Mouse (Mus musculus) brain, embryonic 14.5 days (tissue): ENCODE data around the gene Elmo1.

Experiments used
- CTCF ChIP-seq: fragments of 200-500 bp; IDR thresholded peaks from 2 replicates; pipeline ENCODE4 v1.5.1; 2012; ENCODE audit warnings: inconsistent platforms, mild to moderate bottlenecking, moderate library complexity, borderline replicate concordance; ENCODE audit not compliant: insufficient read depth, insufficient read length; ENCODE audit errors: extremely low read depth
- POLR2A ChIP-seq: fragments of 200-500 bp; IDR thresholded peaks from 2 replicates; pipeline ENCODE4 v1.6.1; 2012; ENCODE audit warnings: mild to moderate bottlenecking, inconsistent platforms, borderline replicate concordance; ENCODE audit not compliant: poor library complexity, insufficient read depth, insufficient read length, severe bottlenecking; ENCODE audit errors: extremely low read depth

- TF ChIP-seq POLR2A (no peak), CTCF (no peak)
Measured at GRCm38 (mm10) chr13:20237615-20238014, 147.2 kb downstream of the Elmo1 start.
